Mouse (Mus musculus): Measurements from ENCODE around the gene Ppp4c. TPM values are rescaled to one million over a fixed set of nuclear protein-coding genes. Genes with fewer than 3 reads are reported as not detected.

Gene Ppp4c
- total RNA-seq, 1 experiment from 2014 or later = 94.7 TPM

DNA sequence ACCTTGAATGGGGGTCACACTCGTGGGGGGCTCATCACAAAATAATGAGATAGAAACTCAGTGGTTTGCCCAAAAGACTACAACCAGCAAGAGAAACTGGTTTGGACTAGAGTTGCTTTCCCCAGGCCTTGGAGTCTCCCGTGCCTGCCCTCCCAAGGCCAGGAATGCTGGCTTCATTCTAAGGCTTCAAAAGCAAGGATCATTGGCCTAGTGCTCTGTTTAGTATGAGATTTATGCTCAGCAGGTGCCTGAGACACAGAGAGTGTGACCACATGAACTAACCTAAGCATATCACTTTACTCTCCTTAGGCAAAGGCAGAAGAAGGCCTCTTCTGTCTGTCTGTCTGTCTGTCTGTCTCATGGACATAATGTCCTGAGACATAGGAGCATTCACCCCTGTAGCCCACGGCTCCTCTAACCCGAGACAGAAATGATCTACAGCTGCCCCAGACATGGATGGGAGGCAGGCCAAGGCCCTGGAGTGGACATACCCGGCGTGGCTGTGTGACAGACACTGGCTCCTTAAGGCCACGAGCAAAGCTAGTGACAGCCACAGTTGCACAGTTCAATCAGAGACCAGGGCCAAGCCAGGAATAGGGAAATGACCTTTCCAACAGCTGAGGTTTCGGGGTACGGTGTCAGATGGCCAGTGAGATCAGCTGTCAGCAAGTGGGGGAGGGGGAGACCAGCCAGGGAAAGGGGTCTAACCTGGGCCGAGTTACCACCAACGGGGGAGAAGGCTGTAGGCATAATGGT lies 10.0 kb upstream of the Ppp4c start:
- peak; percentile 69 for DNase-seq

DNA sequence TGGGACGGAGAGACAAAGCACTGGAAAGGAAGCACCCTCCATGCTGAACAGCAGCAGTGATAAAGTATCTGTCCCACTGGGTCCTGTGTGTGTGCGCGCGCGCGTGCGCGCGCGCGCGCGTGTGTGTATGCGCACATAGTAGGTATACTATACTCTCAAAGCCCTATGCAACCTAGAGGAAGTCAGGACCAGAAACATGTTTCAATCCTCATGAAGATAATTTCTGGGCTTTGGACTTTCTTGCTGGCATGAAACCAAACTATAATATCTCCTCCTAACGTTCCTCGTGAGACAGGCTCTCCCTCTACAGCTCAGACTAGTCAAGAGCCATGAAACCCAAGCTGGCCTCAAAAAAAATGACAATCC lies 8.7 kb upstream of the Ppp4c start:
- DNase-seq = no peak

- DNase-seq = no peak
These were observed 8.2 kb upstream of the Ppp4c start for GRCm38 (mm10) chr7:126800269-126801056.

DNA sequence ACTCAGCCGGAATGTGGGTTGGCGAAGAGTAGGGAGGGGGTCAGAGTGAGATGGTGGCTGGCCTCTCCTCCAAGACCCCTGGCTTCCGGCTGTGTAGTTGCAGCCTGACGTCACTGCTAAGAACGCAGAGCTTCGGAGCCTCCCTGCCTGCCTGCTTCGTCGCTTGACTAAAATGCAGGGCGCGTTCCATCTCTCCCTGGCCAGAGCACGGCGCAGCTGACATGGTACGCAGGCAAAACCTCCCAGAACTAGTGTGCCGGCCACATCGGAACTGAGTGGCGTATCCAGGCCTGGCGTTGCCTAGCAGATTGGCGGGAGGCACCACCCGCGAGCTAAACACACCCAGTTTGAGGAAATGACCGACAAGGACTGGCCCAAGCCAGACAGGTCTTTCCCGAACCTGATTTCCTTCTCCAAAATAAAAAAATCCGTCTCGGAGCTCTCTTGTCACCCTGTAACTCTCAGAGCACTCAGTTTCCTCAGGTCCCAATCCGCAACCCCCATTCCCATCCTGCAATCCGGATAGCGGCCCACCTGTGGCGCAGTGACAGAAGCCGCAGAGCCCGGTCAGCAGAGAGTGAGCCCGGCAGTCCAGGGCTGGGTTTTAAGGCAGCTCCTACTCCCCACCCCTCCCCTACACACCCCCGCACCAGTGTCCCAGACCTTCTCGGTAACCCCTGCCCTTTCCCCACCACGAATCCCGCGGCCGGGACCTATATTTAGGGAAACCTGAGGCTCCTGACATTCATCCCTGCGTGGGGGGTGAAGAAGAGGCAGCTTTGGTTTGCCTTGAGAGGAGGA lies 7.4 kb upstream of the Ppp4c start:
- DNase-seq = peak; percentile 52

DNA sequence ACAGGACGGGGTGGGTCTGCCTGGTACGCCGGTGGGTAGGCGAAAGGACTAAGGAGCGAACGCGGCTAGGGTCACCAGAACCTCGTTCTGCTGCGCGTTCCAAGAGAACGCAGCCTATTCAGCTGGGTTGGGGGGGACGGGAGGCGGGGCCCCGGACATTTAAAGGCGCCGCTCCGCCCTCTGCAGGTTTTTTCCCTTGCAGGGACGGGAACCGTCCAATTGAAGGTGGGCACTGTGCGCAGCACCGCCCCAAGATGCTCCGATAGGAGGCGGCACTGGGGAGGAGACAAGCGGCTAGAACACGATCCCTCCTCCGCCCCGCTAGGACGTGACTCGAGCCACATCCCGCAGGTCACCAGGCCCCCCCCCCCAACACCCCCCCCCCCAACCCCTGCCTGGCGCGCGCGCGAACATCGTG lies 6.8 kb upstream of the Ppp4c start:
- DNase-seq = peak; percentile 98

GRCm38 (mm10) chr7:126798127-126799049 lies 6.1 kb upstream of the Ppp4c start:
- peak; percentile 77 for DNase-seq

GRCm38 (mm10) chr7:126797411-126798126 lies 5.3 kb upstream of the Ppp4c start, which contains the start of gene Fam57b:
Gene Fam57b, plus strand, starts transcription at chr7:126797668.
- DNase-seq = peak; percentile 81

DNA sequence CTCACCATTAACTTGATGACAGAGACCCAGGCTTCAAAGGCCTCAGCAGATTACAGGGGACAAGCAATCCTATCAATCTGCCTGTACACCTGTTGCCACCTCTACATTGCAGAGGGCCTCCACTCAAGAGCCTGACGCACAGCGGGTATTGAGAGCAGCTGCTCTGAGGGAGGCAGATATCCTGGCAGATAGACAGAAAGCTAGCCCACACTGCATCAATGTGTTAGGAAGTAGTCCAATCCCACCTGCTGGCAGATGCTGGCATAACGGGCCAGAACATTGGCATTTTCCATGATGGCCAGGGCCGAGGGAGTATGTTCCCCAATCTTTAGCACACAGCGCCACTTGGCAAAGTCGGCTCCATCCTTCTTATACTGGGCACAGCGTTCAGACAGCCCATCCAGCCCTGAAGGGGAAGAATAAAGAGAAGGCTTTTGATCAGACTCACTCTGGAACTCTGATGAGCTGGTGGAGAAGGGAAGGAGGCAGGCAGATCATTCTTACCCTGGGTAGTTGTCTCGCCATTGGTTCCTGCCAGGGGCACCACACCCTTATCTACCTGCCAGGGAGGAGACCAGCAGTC lies 4.1 kb upstream of the Ppp4c start:
- peak; percentile 61 for DNase-seq

DNA sequence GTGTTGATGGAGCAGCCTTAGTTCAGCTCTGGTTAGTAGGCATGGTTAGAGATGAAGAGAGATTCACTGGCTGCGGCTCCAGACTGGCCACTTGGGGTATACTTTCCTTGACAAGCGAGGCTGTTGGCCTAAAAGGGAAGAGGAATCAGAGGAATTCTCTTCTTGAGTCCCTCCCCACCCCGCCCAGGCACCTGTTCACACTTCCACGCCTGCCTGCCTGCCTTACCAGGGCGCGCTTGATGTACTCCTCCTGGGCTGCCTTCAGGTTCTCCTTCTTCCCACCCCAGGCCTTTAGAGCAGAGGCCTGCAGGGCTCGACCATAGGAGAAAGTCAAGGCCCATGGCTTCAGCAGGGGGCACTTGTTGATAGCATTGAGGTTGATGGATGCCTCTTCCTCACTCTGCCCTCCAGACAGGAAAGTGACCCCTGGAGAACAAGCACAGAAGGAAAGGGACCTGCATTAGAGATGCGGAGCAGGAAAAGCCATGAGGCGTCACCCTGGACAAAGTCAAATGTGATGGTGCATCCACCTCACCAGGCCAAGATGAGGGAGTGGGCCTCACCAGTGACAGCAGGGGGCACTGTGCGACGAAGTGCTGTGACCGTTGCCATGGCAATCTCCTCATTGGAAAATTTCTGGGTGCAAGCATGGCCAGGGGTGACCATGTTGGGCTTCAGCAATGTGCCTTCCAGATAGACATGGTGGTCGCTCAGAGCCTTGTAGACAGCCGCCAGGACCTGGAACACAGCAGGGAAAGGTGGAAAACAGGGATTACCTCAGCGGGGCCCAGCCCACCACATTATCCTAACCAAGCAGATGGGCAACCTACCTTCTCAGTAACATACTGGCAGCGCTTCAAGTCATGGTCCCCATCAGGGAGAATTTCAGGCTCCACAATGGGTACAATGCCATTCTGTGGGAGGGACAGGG lies 3.4 kb upstream of the Ppp4c start:
- no peak for DNase-seq

DNA sequence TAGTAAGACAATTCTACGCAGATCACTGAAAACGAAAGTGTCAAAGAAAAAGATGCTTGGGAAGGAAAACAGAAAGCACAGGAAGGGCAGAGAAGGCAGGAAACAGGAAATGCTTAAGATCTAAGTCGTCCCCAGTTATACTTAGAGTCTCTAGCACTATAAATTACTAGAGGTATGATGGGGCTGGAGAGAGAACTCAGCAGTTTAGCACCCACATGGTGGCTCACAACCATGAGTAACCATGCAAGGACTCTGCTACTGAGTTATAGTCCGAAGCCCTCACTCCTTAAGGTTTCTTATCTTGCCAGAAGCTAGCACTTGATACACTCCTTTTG lies 1.9 kb upstream of the Ppp4c start:
- DNase-seq = no peak

- no peak for DNase-seq
These were observed 1.4 kb upstream of the Ppp4c start for GRCm38 (mm10) chr7:126793456-126794270.

DNA sequence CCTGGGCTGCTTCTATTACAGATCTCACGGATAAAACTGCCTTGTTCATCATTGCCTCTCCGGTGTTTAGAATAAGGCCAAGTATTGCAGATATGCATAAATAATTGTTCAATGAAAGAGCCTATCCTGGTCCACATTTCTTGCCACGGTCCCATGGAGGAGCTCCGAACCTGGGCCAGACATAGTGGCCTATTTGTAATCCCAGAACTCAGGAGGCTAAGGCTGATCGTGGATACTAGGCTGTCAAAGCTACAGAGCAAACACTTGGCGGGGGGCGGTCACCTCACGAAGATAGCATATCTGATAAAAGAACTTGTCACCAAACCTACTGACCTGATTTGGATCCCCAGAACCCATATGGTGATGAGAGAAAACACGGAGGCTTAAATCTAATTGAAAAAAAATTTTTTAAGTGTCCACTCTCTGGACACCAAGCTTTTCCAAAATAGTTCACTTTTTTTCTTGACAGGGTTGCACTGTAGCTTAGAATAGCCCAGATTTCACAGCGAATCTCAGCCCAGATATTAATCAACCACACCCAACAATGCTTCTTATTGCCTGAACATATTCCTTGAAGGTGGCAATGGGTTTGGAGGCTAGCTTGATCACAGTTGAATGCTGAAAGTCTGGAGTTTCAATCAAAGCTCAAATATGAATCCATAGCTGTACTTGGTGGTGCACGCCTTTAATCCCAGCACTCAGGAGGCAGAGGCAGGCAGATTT lies 586 bp upstream of the Ppp4c start:
- DNase-seq = no peak

DNA sequence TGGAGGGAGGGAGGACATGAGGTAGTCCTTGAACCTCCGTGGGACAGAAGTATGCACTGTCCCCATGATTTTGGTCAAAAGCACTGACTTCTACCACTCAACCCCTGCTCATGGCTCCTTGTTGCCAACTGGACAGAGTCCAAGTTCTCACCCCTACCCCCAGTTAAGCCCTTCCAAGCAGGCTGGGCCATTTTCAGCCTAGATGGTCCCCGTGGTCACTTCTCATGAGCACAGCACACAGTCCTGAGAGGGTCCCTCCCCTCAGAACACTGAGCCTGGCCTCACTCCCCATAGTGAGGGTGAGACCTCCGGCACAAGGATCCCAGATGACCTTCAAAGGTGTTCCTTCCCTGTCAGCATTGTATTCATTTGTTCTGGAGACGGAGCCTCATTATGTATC lies 3.2 kb downstream of the Ppp4c start:
- no peak for DNase-seq

DNA sequence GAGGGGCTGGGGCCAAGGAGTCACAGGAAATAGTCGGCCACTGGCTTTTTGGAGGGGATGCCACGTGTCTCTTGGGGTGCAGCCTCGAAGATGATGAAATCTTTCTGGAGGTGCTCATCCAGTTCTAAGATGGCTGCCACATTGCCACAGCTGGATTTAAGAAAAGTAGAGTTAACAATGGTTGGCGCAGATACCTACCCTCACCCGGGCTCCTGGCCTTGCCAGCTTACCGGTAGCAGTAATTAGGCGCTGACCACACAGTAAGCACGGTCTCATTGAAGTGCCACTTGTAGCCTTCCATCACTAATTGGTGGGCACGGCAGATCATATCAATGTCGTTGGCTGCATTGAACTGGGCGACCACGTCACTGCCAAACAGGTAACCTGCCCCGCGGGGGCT lies 6.2 kb downstream of the Ppp4c start:
- no peak for DNase-seq

- DNase-seq = no peak
These were observed 7.2 kb downstream of the Ppp4c start for GRCm38 (mm10) chr7:126785056-126785455.

- DNase-seq = no peak
These were observed 7.8 kb downstream of the Ppp4c start for GRCm38 (mm10) chr7:126784469-126784868.

DNA sequence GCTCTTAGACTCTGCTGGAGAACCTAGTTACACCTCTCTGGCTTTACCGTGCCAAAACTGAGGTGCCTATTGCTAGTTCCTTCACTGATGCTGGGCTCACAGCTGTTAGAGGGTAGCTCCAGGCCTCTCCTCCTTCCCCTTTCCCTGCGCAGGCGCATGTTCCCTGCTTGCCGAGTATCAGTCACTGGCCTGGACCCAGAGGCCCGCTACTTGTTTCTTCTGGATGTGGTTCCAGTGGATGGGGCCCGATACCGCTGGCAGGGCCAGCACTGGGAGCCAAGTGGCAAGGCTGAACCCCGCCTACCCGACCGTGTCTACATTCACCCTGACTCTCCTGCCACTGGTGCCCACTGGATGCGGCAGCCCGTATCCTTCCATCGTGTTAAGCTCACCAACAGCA lies 9.6 kb downstream of the Ppp4c start:
- no peak for DNase-seq

Data from adrenal gland, postnatal 14 days (tissue).